Mouse (Mus musculus) testis, postnatal 14 days (tissue): ENCODE measurements around the gene Rab40c.

Experiments
- DNase-seq: peaks from one replicate; pipeline ENCODE4 v3.0.0; 2021; ENCODE audit warnings: low spot score

Rab40c gene

DNA sequence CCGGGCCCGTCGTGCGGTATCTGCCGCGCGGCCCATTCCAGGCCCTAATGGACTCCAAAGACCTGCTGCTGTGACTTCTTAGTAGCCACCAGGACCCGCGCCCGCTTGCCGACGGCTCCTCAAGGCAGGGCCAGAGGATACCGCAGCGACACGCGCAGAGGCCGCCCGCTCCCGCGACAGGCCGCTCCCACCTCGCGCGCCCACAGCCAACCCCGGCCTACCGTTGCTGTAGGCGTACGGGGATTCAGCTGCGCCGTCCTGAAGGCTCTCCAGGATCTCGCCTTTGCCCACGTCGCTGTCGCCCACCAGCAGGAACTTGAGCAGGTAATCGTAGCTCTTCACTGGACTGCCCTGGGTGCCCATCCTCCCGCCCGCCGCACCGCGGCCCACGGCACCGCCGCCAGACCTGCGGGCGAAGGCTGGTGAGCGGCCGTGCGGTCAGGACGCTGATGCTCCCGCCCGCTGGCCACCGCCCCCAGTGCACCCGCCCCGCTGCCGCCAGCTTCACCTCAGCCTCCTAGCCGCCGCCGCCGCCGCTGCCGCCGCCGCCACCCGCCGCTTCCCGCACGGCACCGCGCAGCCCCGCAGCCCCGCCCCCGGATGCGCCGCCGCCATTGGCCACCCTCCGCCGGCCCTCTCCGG is at the start of gene Rab40c:
Gene Rab40c (minus strand): TSS at position 584 of the 642 bp plus-strand sequence.
- peak; percentile 77 for DNase-seq

DNA sequence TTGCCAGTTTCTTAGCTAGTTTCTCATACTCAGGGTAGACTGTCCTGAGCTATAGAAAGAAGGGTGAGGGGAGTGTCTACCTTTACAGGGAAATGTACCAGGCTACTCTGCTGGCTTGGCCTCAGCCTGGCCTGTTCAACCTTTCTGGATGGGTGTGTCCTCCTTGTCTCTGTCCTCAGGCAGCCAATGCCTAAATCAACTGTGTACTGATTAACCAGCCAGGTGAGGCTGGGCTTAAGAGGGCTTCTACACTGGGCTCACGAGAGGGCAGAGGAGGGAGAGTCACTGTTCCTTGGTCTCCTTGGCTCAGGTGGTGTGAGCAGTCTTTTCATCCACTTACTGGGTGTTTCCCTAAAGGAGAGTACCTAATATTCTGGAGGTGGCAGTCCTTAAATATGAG is 48.6 kb upstream of the Rab40c start:
- no peak for DNase-seq

DNA sequence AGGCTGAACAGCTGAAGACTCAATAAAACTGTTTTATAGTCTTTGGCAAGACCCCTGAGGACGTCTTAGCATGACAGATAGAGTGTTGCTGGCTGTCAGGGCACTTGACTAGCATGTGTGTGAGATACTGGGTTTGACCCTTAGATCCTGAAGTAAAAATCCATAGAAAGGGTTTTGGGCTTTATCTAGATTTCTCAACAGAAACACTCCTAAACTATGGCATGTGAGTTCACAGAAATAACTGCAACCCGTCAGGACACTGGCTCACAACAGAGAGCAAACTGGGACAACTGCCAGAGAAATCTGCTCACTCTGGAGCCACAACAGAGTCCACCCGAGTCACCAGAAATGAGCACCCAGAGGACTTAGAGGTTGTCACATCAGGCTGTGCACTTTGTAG is 48.1 kb upstream of the Rab40c start:
- DNase-seq: no peak

DNA sequence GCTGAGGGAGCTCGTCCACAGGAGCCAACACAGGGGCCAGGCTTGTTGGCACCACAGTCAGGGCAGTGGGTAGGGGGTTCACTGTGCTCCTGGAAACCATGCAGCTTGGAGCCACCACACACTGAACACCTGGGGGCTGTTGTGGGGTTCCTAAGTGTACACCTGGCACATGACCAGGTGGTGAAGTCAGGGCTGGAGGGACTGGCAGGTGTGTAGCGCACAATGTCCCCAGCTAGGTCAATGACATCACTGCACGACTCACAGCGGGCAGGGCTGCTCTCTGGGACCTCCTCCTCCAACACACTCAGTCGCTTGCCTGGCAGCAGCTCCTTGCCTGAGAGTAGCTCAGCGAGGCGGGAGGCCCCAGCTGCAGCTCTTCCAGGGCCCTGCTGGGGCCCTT is 44.7 kb upstream of the Rab40c start:
- no peak for DNase-seq

DNA sequence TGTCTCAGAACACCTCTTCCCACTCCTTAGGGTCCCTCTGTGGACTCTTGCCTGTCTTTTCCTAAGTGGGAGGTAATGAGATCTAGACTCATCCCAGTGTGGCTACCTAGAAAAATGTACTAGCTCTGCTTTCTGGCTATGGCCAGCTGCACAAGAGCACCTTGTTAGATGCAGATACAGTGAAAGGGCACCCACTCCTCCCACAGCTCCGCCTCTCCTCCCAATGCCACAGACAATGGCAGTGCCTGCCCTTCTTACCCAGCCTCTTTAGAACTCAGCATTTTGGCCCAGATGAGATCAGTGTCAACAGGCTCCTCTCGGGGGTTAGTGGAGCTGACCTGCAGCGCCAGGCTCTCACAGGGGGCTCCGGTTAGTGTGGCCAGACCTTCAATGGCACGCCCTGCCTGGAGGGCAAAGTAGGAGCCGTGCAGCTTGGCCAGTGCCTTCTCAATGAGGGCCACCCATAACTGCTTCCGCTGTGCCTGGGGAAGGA is 42.9 kb upstream of the Rab40c start:
- DNase-seq: no peak

DNA sequence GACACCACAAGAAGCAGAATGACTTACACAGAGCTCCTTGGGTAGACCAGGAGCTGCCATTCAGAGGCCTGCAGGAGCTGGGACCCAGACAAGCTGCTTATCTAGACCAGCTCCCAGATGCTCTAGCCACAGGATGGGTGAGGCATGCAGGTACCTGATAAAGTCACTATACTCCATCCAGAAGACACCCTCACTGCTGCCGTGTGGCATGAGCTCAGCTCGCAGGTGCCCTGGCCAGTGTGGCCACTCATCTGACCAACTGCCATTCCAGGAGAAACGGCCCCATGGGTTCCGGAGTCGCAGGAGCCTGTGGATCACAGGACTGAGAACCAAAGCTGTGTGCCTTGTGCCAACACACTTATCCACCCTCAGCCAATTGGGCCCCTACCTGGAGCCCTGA is 42.0 kb upstream of the Rab40c start:
- DNase-seq: no peak

DNA sequence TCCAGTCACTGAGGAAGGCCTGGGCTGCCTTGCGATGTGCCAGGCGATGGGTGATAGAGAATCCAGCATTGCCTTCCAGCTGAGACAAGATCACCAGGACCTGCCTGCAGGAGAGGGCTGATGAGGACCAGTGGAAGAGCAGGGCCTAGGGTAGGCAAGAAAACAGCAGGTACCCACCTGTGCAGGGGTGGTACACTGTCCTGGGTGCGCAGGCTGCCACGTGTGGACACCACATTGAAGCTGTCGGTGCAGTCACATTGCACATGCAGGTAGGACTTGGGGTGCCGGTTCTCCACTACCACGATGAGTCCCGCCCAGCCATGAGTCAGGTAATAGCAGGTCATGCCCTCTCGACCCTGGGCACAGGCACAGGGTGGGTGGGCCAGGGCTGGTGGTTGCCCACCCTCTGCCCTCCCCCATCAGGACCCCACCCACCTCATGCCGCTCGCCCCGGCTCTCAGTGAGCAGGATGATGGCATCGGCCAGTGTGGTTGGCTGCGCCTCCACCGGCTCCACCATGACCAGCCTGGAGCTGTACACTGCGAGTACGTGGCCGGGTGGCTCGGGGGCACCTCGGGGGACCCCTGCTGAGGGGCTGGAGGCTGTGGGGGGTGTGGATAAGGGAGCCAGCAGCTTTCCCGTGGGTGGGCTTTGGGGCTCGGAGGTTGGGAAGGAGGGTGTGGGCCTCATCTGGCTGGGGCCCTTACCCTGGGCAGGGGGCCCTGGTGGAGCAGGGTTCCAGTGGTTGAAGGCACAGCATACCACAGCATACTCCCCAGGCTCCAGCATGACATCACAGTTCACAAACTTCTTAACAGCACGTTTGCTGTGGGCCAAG is 40.3 kb upstream of the Rab40c start:
- DNase-seq: no peak

DNA sequence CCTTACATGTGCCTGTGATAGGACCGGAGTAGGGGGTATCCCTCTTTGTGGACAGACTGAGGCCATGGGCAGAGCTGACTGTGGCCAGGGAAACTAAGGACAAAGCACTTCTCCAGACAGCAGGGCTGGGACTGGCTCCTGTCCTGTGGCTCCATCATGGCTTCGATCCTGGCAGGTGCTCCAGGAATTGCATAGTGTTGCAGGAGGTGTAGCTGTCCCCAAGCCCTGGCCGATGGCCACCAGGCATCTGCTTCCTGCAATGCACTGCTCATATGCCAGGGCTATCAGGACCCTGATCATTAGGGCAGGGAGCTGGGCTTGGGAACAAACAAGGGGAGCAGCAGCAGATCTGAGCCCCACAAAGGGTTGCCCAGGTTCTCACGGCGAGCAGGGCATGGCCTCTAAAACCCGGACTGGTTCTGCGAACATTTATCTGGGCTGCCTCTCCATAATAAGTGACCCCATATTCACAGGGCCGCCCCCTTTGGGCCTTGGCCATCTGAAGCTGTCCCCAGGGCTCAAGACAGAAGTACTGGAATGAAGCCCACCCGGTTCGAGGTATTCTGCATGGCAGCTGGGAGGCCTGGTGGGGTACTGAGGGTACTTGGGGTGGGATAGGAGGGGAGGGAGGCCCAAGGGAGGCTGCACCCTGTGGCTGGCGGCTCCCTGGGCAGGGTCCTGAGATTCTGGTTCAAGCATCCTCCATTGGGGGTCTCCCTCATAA is 39.4 kb upstream of the Rab40c start:
- DNase-seq: no peak

DNA sequence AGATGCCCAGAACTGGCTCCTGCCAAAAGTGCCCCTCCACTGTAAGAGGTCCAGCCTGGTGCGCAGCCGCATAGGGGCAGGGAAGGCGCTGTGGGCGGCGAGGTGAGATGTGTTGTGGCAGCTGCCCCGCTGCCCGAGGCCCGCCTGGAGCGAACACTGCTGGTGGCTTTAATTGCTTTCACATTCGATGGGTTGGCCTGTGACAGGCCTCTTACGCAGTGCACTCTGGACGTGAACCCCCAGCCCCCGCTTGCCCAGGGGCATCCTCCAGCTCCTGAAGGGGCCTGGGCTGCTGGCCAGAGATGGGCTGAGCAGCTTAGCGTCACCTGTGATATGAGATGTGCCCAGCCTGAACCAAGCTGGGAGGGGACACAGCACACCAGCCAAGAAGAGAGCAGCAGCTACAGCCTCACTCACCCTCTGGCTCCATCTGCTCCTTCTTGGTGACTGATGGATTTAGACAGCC is 38.1 kb upstream of the Rab40c start:
- no peak for DNase-seq

DNA sequence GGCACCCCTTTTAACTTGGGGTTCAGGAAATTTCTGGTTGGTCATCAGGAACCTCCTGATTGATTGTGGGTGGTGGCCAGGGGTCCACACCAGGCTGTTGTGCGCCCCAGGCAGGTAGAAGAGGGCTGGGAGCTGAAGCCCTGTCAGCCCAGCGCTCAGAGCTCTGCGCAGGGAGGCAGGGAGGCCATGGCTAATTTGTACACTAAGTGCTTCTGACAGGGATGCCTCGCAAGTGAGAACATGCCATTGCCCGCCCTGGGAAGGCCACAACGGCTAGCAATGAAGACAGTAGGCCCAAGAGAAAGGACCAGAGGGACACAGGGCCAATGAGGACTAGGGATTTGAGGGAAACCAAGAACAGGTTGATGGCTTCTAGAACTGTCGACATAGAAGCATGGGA is 37.1 kb upstream of the Rab40c start:
- no peak for DNase-seq

DNA sequence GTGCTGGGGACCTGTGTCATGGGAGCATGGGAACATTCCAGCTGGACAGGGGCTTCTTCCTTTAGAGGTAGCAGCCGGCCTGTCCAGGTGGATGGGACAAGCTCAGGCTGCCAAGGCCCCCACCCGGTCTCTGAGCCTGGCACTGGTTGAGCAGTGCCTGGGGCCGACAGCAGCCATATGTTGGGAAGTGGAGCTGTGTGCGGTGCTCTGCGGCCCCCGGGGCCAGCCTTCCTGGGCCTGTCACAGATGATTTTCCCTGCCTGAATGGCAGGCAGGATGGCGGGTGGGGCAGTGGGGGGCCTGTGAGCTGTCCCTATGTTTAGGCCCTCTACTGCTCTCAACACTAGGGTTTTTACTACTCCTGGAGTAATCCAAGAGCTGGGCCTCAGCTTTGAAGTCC is 36.7 kb upstream of the Rab40c start:
- no peak for DNase-seq

DNA sequence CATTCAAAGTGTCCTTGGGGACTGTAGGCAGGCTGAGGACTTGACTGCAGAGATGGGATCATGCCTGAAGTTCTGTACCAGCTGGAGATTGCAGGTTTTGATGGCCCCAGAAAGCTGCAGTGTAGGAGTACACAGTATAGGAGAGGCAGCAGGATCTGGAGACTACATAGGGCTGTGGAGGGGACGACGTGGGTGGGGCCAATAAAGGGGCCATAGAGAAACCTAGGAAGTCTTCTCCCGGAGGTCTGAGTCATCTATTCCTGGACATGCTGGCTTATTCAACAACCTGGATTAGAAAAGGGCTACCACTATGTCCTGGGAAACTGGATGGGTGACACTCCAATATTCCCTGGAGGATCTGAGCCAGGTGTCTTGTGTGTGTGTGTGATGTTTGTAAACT is 36.2 kb upstream of the Rab40c start:
- DNase-seq: no peak

DNA sequence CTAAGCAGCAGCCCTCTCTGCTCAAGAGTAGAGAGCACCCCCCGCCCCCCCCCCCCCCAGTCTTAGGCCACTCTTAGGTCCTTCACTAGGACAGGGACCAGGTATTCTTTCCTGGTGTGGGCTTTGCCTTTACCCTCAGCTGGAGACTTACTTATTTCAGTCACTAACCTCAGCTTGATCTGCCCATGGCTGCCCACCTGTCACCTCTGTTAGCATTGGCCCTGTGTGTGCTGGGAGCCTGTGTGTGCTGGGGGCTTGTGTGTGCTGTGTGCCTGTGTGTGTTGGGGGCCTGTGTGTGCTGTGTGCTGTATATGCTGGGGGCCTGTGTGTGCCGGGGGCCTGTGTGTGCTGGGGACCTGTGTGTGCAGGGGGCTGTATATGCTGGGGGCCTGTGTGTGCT is 35.1 kb upstream of the Rab40c start:
- no peak for DNase-seq

DNA sequence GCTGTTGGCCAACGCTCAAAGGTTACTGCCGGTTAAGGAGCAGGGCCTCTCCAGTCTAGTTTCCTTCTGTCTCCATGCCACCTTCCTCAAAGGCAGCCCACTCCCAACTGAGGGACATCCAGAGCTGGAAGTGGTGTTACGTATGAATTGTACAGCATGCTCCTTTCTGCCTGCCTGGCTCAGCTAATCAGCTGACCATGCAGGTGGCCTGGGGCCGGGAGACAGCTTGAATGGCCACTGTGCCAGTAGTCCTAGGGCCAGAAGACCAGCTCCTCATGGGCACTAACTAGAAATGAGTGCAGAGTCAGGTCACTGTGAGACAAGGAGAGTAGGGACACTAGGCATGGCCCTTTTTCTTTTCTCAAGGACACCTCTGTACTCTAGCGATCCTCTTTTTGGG is 33.6 kb upstream of the Rab40c start:
- DNase-seq: no peak

DNA sequence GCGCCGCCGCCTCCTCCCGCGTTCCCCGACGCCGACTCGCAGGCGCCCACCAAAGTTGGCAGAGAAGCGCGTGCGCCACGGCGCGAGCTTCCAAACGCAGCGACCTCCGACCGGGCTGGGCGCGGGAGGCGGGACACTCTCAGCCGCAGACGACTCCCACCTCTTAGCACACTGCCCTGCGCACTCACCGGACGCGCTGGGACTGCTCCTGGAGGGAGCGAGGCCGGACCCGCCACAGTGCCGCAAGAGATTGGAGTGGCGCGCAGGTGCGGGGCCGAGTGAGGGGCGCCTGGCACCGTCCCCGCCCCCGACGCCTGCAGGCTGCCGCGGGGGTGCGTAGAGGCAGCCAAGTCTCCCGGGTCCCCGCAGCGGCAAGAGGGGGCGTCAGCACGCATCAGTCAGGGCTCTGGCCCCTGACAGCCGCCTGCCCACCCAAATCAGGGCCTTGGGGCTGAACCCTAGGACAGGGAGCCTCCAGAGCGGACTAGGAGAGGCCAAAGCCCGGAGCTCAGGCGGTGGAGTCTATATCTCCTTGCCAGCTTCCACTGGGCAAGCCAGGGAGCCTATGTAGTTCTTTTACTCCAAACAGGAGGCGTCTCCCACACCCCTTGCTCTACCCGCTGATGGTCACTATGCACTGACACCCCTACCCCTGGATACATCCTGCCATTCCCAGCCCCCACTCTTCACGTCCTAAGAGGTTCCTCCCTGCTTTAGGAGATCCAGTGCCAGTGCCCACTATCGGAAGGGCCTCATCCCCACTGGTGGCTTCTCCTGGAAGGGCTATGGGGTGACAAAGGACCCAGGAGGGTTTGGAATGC is 32.5 kb upstream of the Rab40c start, which contains the start of gene A930017K11Rik:
Gene A930017K11Rik (minus strand): TSS at position 763 of the 821 bp plus-strand sequence.
- no peak for DNase-seq

DNA sequence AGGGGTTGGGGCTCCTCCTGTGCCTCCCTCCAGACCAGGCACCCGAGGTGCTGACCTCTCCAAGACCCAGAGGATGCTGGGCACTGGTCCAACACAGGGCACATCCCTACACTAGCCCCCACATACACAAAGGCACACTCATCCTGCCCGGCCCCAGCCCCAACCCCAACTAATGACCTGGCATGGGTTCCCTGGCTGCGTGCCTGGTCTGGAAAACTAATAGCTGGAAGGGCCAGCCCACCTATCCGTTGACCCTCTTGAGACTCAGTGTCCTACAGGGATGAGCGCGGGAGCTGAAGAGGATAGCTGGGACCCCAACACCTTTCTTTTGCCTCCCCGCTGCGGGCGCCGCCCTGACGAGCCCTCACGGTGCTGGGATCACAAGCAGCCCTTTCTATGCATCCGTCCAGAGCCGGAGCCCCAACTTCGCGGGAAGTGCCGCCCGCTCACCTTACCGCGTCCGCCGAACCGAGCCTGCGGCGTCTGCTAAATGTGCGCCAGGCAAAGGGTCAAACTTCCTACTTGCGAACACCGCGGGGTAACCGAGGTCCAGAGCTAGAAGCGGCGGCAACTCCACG is 31.8 kb upstream of the Rab40c start:
- DNase-seq: no peak

DNA sequence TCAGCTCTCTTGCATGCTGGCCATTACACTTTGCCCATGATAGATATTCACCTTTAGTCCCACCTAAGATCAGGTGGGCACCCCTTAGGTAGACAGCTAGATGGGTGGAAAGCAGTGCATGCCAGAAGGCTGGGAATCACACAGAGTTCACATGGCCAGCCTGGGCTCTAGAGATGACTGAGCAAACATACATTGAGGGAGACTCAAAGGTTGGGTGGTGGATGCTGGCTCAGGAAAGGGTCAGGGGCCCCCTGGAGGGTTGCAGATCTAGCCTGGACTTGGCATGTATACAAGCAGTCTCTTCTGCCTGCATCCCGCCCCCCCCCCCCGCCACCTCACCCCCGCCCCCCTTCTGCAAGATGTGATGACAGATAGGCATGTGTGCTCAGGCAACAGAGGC is 31.2 kb upstream of the Rab40c start:
- DNase-seq: no peak

DNA sequence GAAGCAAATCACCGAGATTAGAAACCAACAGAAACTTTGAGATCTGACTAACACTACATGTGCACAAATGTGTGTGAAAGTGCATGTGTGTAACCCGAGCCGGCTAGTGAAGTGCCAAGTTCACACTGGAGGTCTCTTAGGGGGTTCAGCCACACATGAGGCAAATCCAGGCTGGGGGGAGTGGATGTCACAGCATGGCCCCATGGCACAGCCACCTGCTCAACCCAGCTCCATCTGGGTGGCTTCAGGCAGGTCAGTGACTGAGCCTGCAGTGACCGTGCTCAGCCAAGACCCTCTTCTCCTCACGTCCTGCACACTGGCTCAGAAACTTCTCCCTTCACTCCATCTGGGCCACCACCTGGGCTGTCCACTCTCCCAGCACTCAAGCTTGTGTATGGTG is 30.5 kb upstream of the Rab40c start:
- DNase-seq: no peak

DNA sequence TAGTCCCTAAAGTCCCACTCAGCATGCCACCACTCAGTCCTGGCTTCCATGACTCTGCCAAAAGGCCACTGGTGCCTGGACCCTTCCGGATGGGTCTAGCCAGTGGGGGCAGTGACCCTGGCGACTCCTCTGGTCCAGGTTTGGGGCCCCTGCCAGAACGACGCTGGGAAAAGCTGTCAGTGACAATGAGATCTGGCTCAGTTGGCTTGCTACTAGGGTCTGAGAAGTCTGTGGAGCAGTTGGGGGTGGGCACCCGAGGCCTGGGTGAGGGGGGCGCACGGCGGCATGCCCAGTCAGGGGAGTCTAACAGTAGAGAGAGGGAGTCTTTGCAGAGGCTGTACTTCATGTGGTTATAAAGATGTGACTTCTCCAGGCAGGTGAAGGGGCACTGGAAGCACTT is 28.5 kb upstream of the Rab40c start:
- no peak for DNase-seq

DNA sequence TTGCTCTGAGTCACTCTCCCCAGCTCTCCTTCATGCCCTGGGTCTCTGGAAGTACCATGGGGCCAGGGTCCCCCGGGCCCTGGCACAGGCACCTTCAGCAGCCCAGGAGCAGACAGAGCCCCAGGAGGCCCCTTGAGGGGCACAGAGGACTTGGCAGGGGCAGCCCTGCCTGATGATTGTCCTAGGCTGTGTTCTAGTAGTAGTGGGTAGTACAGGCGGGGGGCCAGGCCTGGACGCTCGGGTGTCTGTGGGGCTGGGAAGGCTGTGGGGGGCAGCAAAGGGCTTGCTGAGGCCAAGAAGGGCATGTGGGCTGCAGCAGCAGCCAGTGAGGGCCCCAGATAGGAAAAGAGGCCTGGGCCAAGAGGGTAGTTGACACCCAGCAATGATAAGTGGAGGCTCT is 28.0 kb upstream of the Rab40c start:
- no peak for DNase-seq

DNA sequence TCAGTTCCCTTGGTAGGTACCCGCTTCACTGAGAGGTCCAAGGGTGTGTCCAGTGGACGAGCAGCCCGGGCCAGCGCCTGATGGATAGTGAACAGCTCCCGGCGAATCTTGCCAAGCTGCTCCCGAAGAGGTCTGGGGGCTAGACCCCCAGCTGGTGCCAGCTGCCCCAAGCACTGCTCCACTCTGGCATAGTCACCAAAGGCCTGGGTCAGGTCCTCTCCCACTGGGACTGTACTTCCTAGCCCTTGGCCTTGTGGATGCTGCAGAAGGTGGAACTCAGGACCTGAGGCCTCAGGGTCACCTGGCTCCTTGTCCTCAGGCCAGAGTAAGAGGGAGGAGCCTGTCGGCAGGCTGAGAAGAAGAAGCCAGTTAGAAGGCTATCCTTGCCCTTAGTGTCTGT is 27.4 kb upstream of the Rab40c start:
- no peak for DNase-seq

DNA sequence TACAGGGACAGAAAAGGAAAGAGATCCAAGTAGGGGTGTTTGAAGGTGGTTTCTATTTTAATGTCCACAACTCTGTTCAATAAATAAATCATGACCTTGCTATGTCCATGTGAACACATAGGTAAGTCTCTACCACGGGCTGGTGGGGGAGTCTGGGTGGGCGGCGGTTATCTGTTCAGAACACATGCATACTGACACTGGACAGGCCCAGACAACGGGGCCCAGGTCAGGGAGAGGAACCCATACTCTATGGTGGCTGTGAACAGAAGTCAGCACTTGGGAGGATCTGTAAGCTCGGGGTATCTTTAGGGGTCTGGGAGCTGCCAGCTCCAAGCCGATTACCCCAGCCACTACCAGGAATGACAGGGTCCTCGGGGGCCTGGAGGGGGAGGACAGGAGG is 26.8 kb upstream of the Rab40c start:
- no peak for DNase-seq
